Mouse (Mus musculus) cerebellum, postnatal 4 days (tissue): Measurements from ENCODE around the gene Habp4.

Experiments
- DNase-seq, 2 experiments: peaks; one replicate each; pipeline ENCODE4 v3.0.0; 2022; ENCODE audit warnings: low spot score in 2 of 2, mixed read lengths in 1 of 2

The Habp4 gene

GRCm38 (mm10) chr13:64235062-64235715 is 73.6 kb downstream of the Habp4 start:
- DNase-seq = no peak

GRCm38 (mm10) chr13:64235777-64236176 is 74.2 kb downstream of the Habp4 start:
- no peak for DNase-seq
